Mouse (Mus musculus) liver, postnatal 0 days (tissue): ENCODE results near the gene Myrip.

Source experiments
- CTCF ChIP-seq: sonication (generic); IDR thresholded peaks from 2 replicates; pipeline ENCODE4 v1.5.1; 2016; ENCODE audit warnings: antibody characterized with exemption, low read depth
- EP300 ChIP-seq: IDR thresholded peaks from 2 replicates; pipeline ENCODE4 v1.6.1; 2016; ENCODE audit warnings: antibody characterized with exemption, low read depth, mild to moderate bottlenecking

DNA sequence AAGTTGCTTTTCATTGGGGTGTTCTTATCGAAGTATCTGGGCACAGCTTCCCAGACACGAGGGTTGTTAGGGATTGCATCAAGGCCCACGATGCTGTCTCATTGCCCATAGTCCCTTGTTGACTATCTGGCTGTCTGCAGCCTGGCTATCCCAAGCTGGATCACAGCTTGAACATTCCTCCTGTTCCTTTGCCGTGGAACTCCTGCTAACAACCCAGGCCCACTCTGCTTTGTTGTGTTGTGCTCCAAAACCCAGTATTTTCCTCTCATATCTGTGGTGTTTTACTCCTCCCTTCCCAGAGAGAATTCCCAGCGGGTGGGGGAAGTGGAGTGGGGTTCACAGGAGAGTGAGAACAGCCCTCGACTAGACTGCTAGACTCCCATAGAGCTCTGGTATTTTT lies 56.7 kb downstream of the Myrip start:
- TF ChIP-seq CTCF, result no peak
- no peak for TF ChIP-seq EP300
